Mouse (Mus musculus) lung, embryonic 14.5 days (tissue): ENCODE data around the gene Ticam1. TPM values are rescaled to one million over a fixed set of nuclear protein-coding genes. Genes with fewer than 3 reads are reported as not detected.

Source experiments
- ATAC-seq: fragments of 200-750 bp; cut with Nextera tagmentation; 2 replicates; pipeline ENCODE4 v1.8.0; 2017; ENCODE audit warnings: mild to moderate bottlenecking, moderate TSS enrichment, moderate library complexity; ENCODE audit not compliant: insufficient read depth
- DNase-seq: peaks from one replicate; pipeline ENCODE4 v3.0.0-alpha.2; 2015
- H3K27ac ChIP-seq: fragments of 300-500 bp; sonication (generic); 2 replicates; pipeline ENCODE4 v1.5.1; 2014; ENCODE audit warnings: low read depth, mild to moderate bottlenecking, moderate library complexity
- H3K27me3 ChIP-seq: fragments of 300-500 bp; sonication (generic); 2 replicates; pipeline ENCODE4 v1.6.1; 2014; ENCODE audit warnings: low read length, control low read depth; ENCODE audit not compliant: insufficient read depth
- H3K36me3 ChIP-seq: fragments of 300-500 bp; sonication (generic); 2 replicates; pipeline ENCODE4 v1.6.1; 2014; ENCODE audit warnings: control low read depth; ENCODE audit not compliant: insufficient read depth
- H3K4me1 ChIP-seq: fragments of 300-500 bp; sonication (generic); 2 replicates; pipeline ENCODE4 v1.6.1; 2014; ENCODE audit warnings: antibody characterized with exemption, control low read depth; ENCODE audit not compliant: insufficient read depth
- H3K4me2 ChIP-seq: fragments of 300-500 bp; sonication (generic); 2 replicates; pipeline ENCODE4 v1.6.1; 2014; ENCODE audit warnings: mild to moderate bottlenecking
- H3K4me3 ChIP-seq: fragments of 300-500 bp; sonication (generic); 2 replicates; pipeline ENCODE4 v1.5.1; 2014; ENCODE audit warnings: low read depth, low read length
- H3K9ac ChIP-seq: fragments of 300-500 bp; sonication (generic); 2 replicates; pipeline ENCODE4 v1.6.1; 2014
- H3K9me3 ChIP-seq: fragments of 300-500 bp; sonication (generic); 2 replicates; pipeline ENCODE4 v1.6.1; 2016; ENCODE audit warnings: low read depth, low read length, control low read depth
- CTCF ChIP-seq: IDR thresholded peaks from 2 replicates; pipeline ENCODE4 v1.5.1; 2016; ENCODE audit warnings: antibody characterized with exemption, low read depth
- WGBS: fragments of 180-500 bp; shearing (Covaris S2); extraction: QIAGEN DNeasy Blood & Tissue Kit; methylation state at CpG from one replicate; pipeline ENCODE4 v1.1.7; 2014; 5-methylcytosine and 5-hydroxymethylcytosine counted together
- polyA plus RNA-seq: library from polyadenylated mRNA; unstranded; fragments of >200 nt; fragmentation: Nextera tagmentation; extraction: Ambion mirVana; gene quantifications from 2 replicates; pipeline ENCODE4 v1.2.1, GENCODE M21; 2014

The Ticam1 gene
- polyA plus RNA-seq, 1 experiment from 2014 or later: 4.9 TPM

- no peaks in the 10 kb centered on the region for H3K27me3 ChIP-seq
- no peaks in the 10 kb centered on the region for H3K9me3 ChIP-seq
- H3K4me2 ChIP-seq: no peak overlapping the region
- H3K4me3 ChIP-seq: no peak overlapping the region
- WGBS: 84% methylated on average over 4 of the region's 4 CpGs
- peaks cover 7% of the 10 kb centered on the region for H3K4me1 ChIP-seq
- H3K36me3 ChIP-seq: peaks cover 77% of the 10 kb centered on the region
- DNase-seq (no peak), ATAC-seq (no peak)
- no peak overlapping the region; the same call in 1 of the 2 replicates for H3K9ac ChIP-seq
- no peak for TF ChIP-seq CTCF
- no peak overlapping the region for H3K27ac ChIP-seq
Measured at GRCm38 (mm10) chr17:56282802-56283201, 6.2 kb upstream of the Ticam1 start.

GRCm38 (mm10) chr17:56281193-56281592, 4.6 kb upstream of the Ticam1 start:
- Histone ChIP-seq H3K9ac (no peak overlapping the region), H3K4me2 (no peak overlapping the region), H3K9me3 (no peaks in the 10 kb centered on the region), H3K36me3 (peaks cover 69% of the 10 kb centered on the region), H3K27ac (no peak overlapping the region), H3K27me3 (no peaks in the 10 kb centered on the region), H3K4me3 (no peak overlapping the region), H3K4me1 (peaks cover 8% of the 10 kb centered on the region)
- ATAC-seq: no peak
- no peak for DNase-seq
- TF ChIP-seq CTCF: no peak
- 87% methylated on average over 12 of the region's 12 CpGs for WGBS

GRCm38 (mm10) chr17:56279481-56280155, 3.0 kb upstream of the Ticam1 start:
- ATAC-seq: no peak
- Histone ChIP-seq H3K9me3 (no peaks in the 10 kb centered on the region), H3K4me1 (peaks cover 8% of the 10 kb centered on the region), H3K27ac (no peak overlapping the region), H3K4me2 (no peak overlapping the region), H3K4me3 (no peak overlapping the region), H3K27me3 (no peaks in the 10 kb centered on the region), H3K9ac (no peak overlapping the region), H3K36me3 (peaks cover 54% of the 10 kb centered on the region)
- DNase-seq: no peak
- WGBS: 91% methylated on average over 12 of the region's 12 CpGs
- TF ChIP-seq CTCF: no peak

- H3K27ac ChIP-seq: no peak overlapping the region
Measured at GRCm38 (mm10) chr17:56278340-56278739, 1.8 kb upstream of the Ticam1 start.

GRCm38 (mm10) chr17:56277567-56277893, 944 bp upstream of the Ticam1 start:
- WGBS: 13% methylated on average over 2 of the region's 2 CpGs
- DNase-seq: no peak
- no peak for ATAC-seq

More at GRCm38 (mm10) chr17:56278340-56278739, 1.8 kb upstream of the Ticam1 start:
- H3K9me3 ChIP-seq: no peaks in the 10 kb centered on the region
- H3K4me3 ChIP-seq: no peak overlapping the region
- H3K36me3 ChIP-seq: peaks cover 53% of the 10 kb centered on the region
- DNase-seq: no peak
- H3K4me1 ChIP-seq: peaks cover 8% of the 10 kb centered on the region
- WGBS: 91% methylated on average over 5 of the region's 5 CpGs
- ATAC-seq: no peak
- no peak overlapping the region for H3K4me2 ChIP-seq
- H3K9ac ChIP-seq: no peak overlapping the region
- no peaks in the 10 kb centered on the region for H3K27me3 ChIP-seq
- TF ChIP-seq CTCF: no peak

GRCm38 (mm10) chr17:56275842-56276480, 625 bp downstream of the Ticam1 start:
- Histone ChIP-seq H3K36me3 (peaks cover 52% of the 10 kb centered on the region), H3K27me3 (no peaks in the 10 kb centered on the region), H3K4me2 (peak overlapping the region; percentile 65), H3K27ac (peak overlapping the region; percentile 93), H3K4me3 (peak overlapping the region; percentile 49), H3K4me1 (peaks cover 8% of the 10 kb centered on the region), H3K9ac (peak overlapping the region; percentile 67), H3K9me3 (no peaks in the 10 kb centered on the region)
- 24% methylated on average over 5 of the region's 5 CpGs for WGBS
- DNase-seq: peak; percentile 29
- no peak for TF ChIP-seq CTCF
- ATAC-seq: peak; percentile 19

More at GRCm38 (mm10) chr17:56277567-56277893, 944 bp upstream of the Ticam1 start:
- Histone ChIP-seq H3K27ac (peak overlapping the region; percentile 93), H3K36me3 (peaks cover 48% of the 10 kb centered on the region), H3K9me3 (no peaks in the 10 kb centered on the region), H3K4me2 (peak overlapping the region; percentile 65), H3K27me3 (no peaks in the 10 kb centered on the region), H3K9ac (peak overlapping the region; percentile 27; the same call in 1 of the 2 replicates), H3K4me3 (peak overlapping the region; percentile 49; the same call in 1 of the 2 replicates), H3K4me1 (peaks cover 8% of the 10 kb centered on the region)
- no peak for TF ChIP-seq CTCF

- DNase-seq (no peak), ATAC-seq (no peak)
- Histone ChIP-seq H3K4me2 (no peak overlapping the region), H3K27me3 (no peaks in the 10 kb centered on the region), H3K4me3 (no peak overlapping the region), H3K9me3 (no peaks in the 10 kb centered on the region), H3K9ac (no peak overlapping the region), H3K27ac (no peak overlapping the region), H3K36me3 (peaks cover 48% of the 10 kb centered on the region), H3K4me1 (peaks cover 8% of the 10 kb centered on the region)
- 82% methylated on average over 5 of the region's 5 CpGs for WGBS
- no peak for TF ChIP-seq CTCF
Measured at GRCm38 (mm10) chr17:56273986-56274385, 2.6 kb downstream of the Ticam1 start.
